Mouse (Mus musculus) cerebellum, postnatal 25 days (tissue): ENCODE results near the gene Yif1a.
A peak's percentile ranks its signal among the peaks of the same experiment; 100 is the strongest.

ENCODE experiments used
- DNase-seq, 2 experiments: peaks; one replicate each; pipeline ENCODE4 v3.0.0; 2021; ENCODE audit warnings: mixed read lengths in 2 of 2

Gene Yif1a

DNA sequence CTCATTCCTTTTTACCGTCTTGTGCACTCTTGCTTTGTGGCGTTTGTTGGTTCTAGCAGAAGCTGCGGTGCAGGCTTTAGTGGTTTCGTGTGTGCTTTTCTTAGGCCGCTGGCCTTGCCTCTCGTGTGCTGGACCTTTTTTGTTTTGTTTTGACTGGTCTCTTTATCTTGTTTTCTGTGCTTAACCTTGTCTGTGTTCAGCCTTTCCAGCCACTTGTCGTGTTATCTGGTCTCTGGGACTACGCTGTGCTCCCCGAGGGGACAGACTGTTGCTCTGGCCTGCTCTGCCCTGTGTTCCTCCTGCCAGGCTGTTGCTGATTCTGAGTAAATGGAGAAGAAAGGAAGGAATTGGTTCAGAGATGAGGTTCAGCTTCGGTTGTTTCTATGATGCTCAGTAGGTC lies 34.2 kb downstream of the Yif1a start:
- no peak for DNase-seq

DNA sequence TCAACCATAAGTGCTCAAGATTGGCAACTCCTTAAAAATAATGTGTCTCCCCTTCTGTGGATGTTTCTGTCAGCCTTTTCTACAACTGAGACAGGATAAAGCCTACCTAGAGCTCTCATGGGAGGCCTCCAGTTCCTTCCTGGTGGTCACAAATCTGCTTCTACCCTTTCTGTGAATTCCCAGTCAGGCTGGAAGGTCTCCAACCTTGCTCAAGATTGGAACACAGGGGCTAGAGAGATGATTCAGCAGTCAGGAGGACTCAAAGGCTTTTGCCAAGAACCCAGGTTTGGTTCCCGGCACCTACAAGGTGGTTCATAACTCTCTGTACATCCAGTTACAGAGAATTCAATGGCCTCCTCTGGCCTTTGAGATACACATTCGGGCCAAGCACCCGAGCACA lies 34.9 kb downstream of the Yif1a start:
- no peak for DNase-seq

DNA sequence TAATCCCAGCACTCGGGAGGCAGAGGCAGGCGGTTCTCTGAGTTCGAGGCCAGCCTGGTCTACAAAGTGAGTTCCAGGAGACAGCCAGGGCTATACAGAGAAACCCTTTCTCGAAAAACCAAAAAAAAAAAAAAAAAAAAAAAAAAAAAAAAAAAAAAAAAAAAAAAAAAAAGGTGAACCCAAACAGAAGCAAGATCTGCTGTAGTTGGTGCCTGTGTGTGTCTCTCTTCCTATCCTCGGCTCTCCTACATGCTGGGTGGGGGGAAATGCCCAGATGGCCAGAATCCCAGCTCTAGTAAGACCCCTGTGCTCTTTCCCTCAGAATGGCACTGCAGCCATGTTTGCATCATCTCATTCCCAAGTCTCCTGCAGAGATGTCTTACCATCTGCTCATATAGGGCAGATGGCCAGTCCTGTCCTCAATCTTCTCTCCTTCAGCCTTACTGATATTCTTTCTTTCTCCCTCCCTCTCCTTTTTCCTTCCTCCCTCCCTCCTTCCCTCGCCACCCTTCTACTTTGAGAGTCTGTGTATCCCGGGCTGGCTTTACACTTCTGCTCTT lies 35.8 kb downstream of the Yif1a start:
- DNase-seq: peak; percentile 65 to 72

DNA sequence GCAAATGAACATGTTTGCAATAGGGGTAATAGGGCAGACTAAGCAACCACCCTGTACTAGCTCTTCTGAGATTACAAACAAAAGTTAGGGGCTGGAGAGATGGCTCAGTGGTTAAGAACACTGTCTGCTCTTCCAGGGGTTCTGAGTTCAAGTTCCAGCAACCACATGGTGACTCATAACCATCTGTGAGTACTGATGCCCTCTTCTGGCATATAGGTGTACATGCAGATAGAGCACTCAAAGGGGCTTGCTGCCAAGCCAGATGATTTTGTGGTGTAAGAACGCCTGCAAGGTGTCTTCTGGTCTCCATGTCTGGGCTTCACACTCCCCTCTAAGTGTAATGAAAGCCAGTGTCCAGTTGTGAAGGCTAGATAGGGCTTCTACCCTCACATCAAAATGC lies 41.4 kb downstream of the Yif1a start:
- no peak for DNase-seq

DNA sequence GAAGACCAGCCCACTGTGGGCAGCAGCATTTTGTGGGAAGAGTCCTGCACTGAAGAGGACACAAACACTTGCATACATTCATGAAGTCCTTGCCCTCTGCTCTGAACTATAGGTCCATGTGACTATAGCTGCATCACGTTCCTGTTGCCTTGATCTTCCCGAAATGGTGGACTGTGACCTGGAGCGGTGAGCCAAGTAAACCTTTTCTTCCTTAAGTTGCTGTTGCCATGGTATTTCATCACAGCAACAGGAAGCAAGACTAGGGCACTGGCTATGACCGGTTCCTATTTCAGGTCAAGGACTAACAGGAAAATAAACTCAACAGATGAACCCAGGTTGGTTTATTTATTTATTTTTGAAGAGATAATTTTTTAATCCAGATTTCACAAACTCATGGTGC lies 42.9 kb downstream of the Yif1a start:
- DNase-seq: no peak

- peak; percentile 83 to 90 for DNase-seq
These were observed 51.3 kb downstream of the Yif1a start for GRCm38 (mm10) chr19:5139640-5140039.
